Mouse (Mus musculus) cerebellum, adult 2 months (tissue): ENCODE measurements around the gene Tns1.

ENCODE experiments used
- CTCF ChIP-seq: fragments of 200-500 bp; IDR thresholded peaks from 2 replicates; pipeline ENCODE4 v1.5.1; 2011; ENCODE audit warnings: low read depth, mild to moderate bottlenecking, control low read depth, low read length, moderate library complexity, borderline replicate concordance; ENCODE audit not compliant: insufficient read depth
- POLR2A ChIP-seq: fragments of 200-500 bp; IDR thresholded peaks from 2 replicates; pipeline ENCODE4 v1.6.1; 2011; ENCODE audit warnings: low read length, control low read depth, borderline replicate concordance; ENCODE audit not compliant: insufficient read depth

GRCm38 (mm10) chr1:74132011-74132410 is 7.8 kb upstream of the Tns1 start:
- TF ChIP-seq CTCF (no peak), POLR2A (no peak)
